Mouse (Mus musculus) brain, embryonic 14.5 days (tissue): Measurements from ENCODE around the gene Dnajc24.

Experiments
- CTCF ChIP-seq: fragments of 200-500 bp; IDR thresholded peaks from 2 replicates; pipeline ENCODE4 v1.5.1; 2012; ENCODE audit warnings: inconsistent platforms, mild to moderate bottlenecking, moderate library complexity, borderline replicate concordance; ENCODE audit not compliant: insufficient read depth, insufficient read length; ENCODE audit errors: extremely low read depth
- POLR2A ChIP-seq: fragments of 200-500 bp; IDR thresholded peaks from 2 replicates; pipeline ENCODE4 v1.6.1; 2012; ENCODE audit warnings: mild to moderate bottlenecking, inconsistent platforms, borderline replicate concordance; ENCODE audit not compliant: poor library complexity, insufficient read depth, insufficient read length, severe bottlenecking; ENCODE audit errors: extremely low read depth

DNA sequence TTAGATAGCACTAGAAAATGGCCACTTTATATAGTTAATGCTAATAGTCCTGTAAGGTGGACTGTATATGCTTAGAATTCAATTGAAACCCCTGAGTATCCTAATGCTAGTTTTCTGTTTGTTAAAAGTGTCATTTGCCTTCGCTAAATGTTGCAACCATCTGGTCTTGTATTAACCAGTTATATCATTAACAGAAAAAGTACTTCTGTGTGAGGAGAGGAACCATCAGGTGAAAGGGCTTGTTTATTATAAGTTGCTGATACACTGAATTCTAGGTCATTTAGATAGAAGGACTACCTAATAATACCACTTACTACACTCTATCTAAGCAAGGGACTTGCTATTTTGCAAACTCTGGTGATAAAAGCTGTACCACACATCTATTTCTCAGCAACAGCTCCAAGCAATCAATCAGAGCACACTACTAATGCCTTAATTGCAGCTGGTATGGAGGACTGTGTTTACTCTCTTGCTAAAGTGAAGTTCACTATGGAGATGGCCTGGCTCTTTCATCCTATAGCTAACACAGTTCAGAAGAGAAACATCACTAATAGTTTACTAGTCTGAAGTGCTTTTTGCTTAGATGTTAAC lies 51.9 kb downstream of the Dnajc24 start:
- TF ChIP-seq POLR2A (no peak), CTCF (no peak)
